Mouse (Mus musculus): Measurements from ENCODE around the gene Khdc1c. TPM values are rescaled to one million over a fixed set of nuclear protein-coding genes. Genes with fewer than 3 reads are reported as not detected.

Gene Khdc1c
- polyA plus RNA-seq, 1 experiment: not detected

GRCm38 (mm10) chr1:21391138-21391671 lies 23.1 kb downstream of the Khdc1c start:
- no peaks in the 10 kb centered on the region for H3K36me3 ChIP-seq (ENCODE audit: control insufficient read depth, insufficient read depth, low read length)
- H3K4me1 ChIP-seq (ENCODE audit: control insufficient read depth, insufficient read depth, insufficient read length, low read length): no peaks in the 10 kb centered on the region
- no peaks in the 10 kb centered on the region for H3K27me3 ChIP-seq (ENCODE audit: control insufficient read depth, insufficient read depth, low read length)
- no peak overlapping the region for H3K27ac ChIP-seq (ENCODE audit: insufficient read depth, low read depth, low read length)
- TF ChIP-seq POLR2A (IDR thresholded peaks at IDR 0.05; ENCODE audit: low read depth, low read length) (no peak), CTCF (IDR thresholded peaks at IDR 0.05; ENCODE audit: extremely low read depth, insufficient read length, insufficient replicate concordance, low read depth, low read length) (no peak)
- WGBS: 74% methylated on average over 6 of the region's 6 CpGs
- H3K4me3 ChIP-seq (ENCODE audit: low read depth, low read length): no peak overlapping the region

DNA sequence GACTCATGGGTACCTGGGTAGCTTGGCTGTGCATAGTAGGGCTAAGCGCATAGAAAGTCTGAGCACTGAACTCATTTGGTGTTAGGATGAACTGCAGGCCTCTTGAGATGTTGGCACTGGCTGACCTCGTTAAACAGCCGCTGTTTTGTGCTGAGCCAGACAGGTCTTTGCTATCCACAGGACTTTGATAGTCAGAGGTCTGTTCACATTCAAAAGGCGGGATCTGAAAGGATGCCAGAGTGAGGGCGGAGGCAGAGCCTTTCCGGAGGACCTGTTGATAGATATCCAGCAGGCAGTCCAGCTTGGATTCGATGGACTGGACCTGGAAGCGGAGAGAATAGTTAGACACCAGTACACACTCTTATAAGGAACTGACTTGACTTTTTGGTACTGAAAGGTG lies 34.7 kb downstream of the Khdc1c start:
- 84% methylated on average over 8 of the region's 8 CpGs for WGBS
- no peaks in the 10 kb centered on the region for H3K36me3 ChIP-seq (ENCODE audit: control insufficient read depth, insufficient read depth, low read length)
- no peak overlapping the region for H3K4me3 ChIP-seq (ENCODE audit: low read depth, low read length)
- H3K4me1 ChIP-seq (ENCODE audit: control insufficient read depth, insufficient read depth, insufficient read length, low read length): no peaks in the 10 kb centered on the region
- no peak overlapping the region for H3K27ac ChIP-seq (ENCODE audit: insufficient read depth, low read depth, low read length)
- no peaks in the 10 kb centered on the region for H3K27me3 ChIP-seq (ENCODE audit: control insufficient read depth, insufficient read depth, low read length)
- TF ChIP-seq POLR2A (IDR thresholded peaks at IDR 0.05; ENCODE audit: low read depth, low read length): no peak
- TF ChIP-seq CTCF (IDR thresholded peaks at IDR 0.05; ENCODE audit: extremely low read depth, insufficient read length, insufficient replicate concordance, low read depth, low read length): no peak

- 70% methylated on average over 2 of the region's 2 CpGs for WGBS
- no peaks in the 10 kb centered on the region for H3K27me3 ChIP-seq (ENCODE audit: control insufficient read depth, insufficient read depth, low read length)
- H3K4me1 ChIP-seq (ENCODE audit: control insufficient read depth, insufficient read depth, insufficient read length, low read length): no peaks in the 10 kb centered on the region
- H3K4me3 ChIP-seq (ENCODE audit: low read depth, low read length): no peak overlapping the region
- TF ChIP-seq CTCF (IDR thresholded peaks at IDR 0.05; ENCODE audit: extremely low read depth, insufficient read length, insufficient replicate concordance, low read depth, low read length) (no peak), POLR2A (IDR thresholded peaks at IDR 0.05; ENCODE audit: low read depth, low read length) (no peak)
- no peak overlapping the region for H3K27ac ChIP-seq (ENCODE audit: insufficient read depth, low read depth, low read length)
- H3K36me3 ChIP-seq (ENCODE audit: control insufficient read depth, insufficient read depth, low read length): no peaks in the 10 kb centered on the region
These were observed 39.1 kb downstream of the Khdc1c start for GRCm38 (mm10) chr1:21407266-21407665.

GRCm38 (mm10) chr1:21411331-21412196 lies 43.4 kb downstream of the Khdc1c start:
- Histone ChIP-seq H3K4me3 (ENCODE audit: low read depth, low read length) (no peak overlapping the region), H3K36me3 (ENCODE audit: control insufficient read depth, insufficient read depth, low read length) (no peaks in the 10 kb centered on the region), H3K27ac (ENCODE audit: insufficient read depth, low read depth, low read length) (no peak overlapping the region), H3K27me3 (ENCODE audit: control insufficient read depth, insufficient read depth, low read length) (no peaks in the 10 kb centered on the region), H3K4me1 (ENCODE audit: control insufficient read depth, insufficient read depth, insufficient read length, low read length) (no peaks in the 10 kb centered on the region)
- 62% methylated on average over 18 of the region's 18 CpGs for WGBS
- no peak for TF ChIP-seq POLR2A (IDR thresholded peaks at IDR 0.05; ENCODE audit: low read depth, low read length)
- no peak for TF ChIP-seq CTCF (IDR thresholded peaks at IDR 0.05; ENCODE audit: extremely low read depth, insufficient read length, insufficient replicate concordance, low read depth, low read length)

GRCm38 (mm10) chr1:21412197-21412555 lies 44.0 kb downstream of the Khdc1c start:
- 89% methylated on average over 2 of the region's 2 CpGs for WGBS
- TF ChIP-seq CTCF (IDR thresholded peaks at IDR 0.05; ENCODE audit: extremely low read depth, insufficient read length, insufficient replicate concordance, low read depth, low read length): no peak
- TF ChIP-seq POLR2A (IDR thresholded peaks at IDR 0.05; ENCODE audit: low read depth, low read length): no peak
- H3K36me3 ChIP-seq (ENCODE audit: control insufficient read depth, insufficient read depth, low read length): no peaks in the 10 kb centered on the region
- no peaks in the 10 kb centered on the region for H3K27me3 ChIP-seq (ENCODE audit: control insufficient read depth, insufficient read depth, low read length)
- H3K4me1 ChIP-seq (ENCODE audit: control insufficient read depth, insufficient read depth, insufficient read length, low read length): no peaks in the 10 kb centered on the region
- no peak overlapping the region for H3K27ac ChIP-seq (ENCODE audit: insufficient read depth, low read depth, low read length)
- no peak overlapping the region for H3K4me3 ChIP-seq (ENCODE audit: low read depth, low read length)

DNA sequence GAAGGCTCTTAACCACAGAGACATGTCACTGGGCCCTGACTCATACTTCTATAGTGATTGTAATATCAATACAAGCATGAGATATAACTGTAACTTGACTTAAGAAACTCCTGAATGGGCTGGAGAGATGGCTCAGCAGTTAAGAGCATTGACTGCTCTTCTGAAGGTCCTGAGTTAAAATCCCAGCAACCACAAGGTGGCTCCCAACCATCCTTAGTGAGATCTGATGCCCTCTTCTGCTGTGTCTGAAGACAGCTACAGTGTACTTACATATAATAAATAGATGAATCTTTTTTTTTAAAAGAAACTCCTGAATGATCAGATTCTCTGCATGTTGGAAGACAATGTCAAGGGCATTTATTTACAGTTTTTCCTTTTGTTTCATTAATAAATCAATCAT lies 51.2 kb downstream of the Khdc1c start:
- H3K4me1 ChIP-seq (ENCODE audit: control insufficient read depth, insufficient read depth, insufficient read length, low read length): no peaks in the 10 kb centered on the region
- no peak overlapping the region for H3K27ac ChIP-seq (ENCODE audit: insufficient read depth, low read depth, low read length)
- no peak overlapping the region for H3K4me3 ChIP-seq (ENCODE audit: low read depth, low read length)
- TF ChIP-seq POLR2A (IDR thresholded peaks at IDR 0.05; ENCODE audit: low read depth, low read length) (no peak), CTCF (IDR thresholded peaks at IDR 0.05; ENCODE audit: extremely low read depth, insufficient read length, insufficient replicate concordance, low read depth, low read length) (no peak)
- H3K27me3 ChIP-seq (ENCODE audit: control insufficient read depth, insufficient read depth, low read length): no peaks in the 10 kb centered on the region
- no peaks in the 10 kb centered on the region for H3K36me3 ChIP-seq (ENCODE audit: control insufficient read depth, insufficient read depth, low read length)

Other genes with a start within 250 kb of the Khdc1c start
- 1.1 and 2.2 TPM in 2 replicates for gene Tmem14a, start 149.8 kb upstream of the Khdc1c start, polyA plus RNA-seq (2012; rRNA removed)
- gene Gsta3, start 127.7 kb upstream of the Khdc1c start, polyA plus RNA-seq (2012; rRNA removed): 1.1 and 2.4 TPM in 2 replicates
- 0.08 TPM in 1 of 2 replicates, not detected in the other for gene Khdc1a, start 18.7 kb upstream of the Khdc1c start, polyA plus RNA-seq (2012; rRNA removed)
- not detected in 2 replicates for gene Khdc1b, start 15.2 kb downstream of the Khdc1c start, polyA plus RNA-seq (2012; rRNA removed)